Mouse (Mus musculus) G1E (cell line): ENCODE measurements around the gene Ppp2r5d. TPM values are rescaled to one million over a fixed set of nuclear protein-coding genes. Genes with fewer than 3 reads are reported as not detected.
A peak's percentile ranks its signal among the peaks of the same experiment; 100 is the strongest.

ENCODE experiments used
- ATAC-seq: 2 replicates; pipeline ENCODE4 v1.8.0; 2016; ENCODE audit warnings: mild to moderate bottlenecking; ENCODE audit not compliant: insufficient number of reproducible peaks, poor library complexity, low FRiP score, severe bottlenecking; ENCODE audit errors: extremely low read depth
- DNase-seq: peaks from one replicate; pipeline ENCODE4 v3.0.0; 2012; ENCODE audit warnings: low spot score
- H3K27me3 ChIP-seq: 2 replicates; pipeline ENCODE4 v1.6.1; 2012; ENCODE audit warnings: mild to moderate bottlenecking, low read length, inconsistent platforms; ENCODE audit not compliant: insufficient read depth
- H3K36me3 ChIP-seq: replicated peaks from 2 replicates; pipeline ENCODE3; 2012; ENCODE audit warnings: mild to moderate bottlenecking, inconsistent platforms
- H3K4me1 ChIP-seq: 2 replicates; pipeline ENCODE4 v1.6.1; 2012; ENCODE audit warnings: low read depth, low read length, inconsistent platforms, mixed read lengths; ENCODE audit not compliant: insufficient read depth
- H3K4me3 ChIP-seq: 2 replicates; pipeline ENCODE4 v1.5.1; 2012; ENCODE audit warnings: low read depth, mild to moderate bottlenecking, inconsistent platforms, low read length, moderate library complexity, mixed read lengths
- H3K9me3 ChIP-seq: replicated peaks from 2 replicates; pipeline ENCODE4 v1.6.1; 2012; ENCODE audit warnings: inconsistent platforms
- CTCF ChIP-seq: IDR thresholded peaks from 2 replicates; pipeline ENCODE4 v1.5.1; 2012; ENCODE audit warnings: low read depth, low read length, inconsistent platforms, mixed read lengths
- GATA1 ChIP-seq: IDR thresholded peaks from 2 replicates; pipeline ENCODE4 v1.6.1; 2012; ENCODE audit warnings: borderline replicate concordance, low read length, inconsistent platforms, mixed read lengths
- GATA2 ChIP-seq: IDR thresholded peaks from 2 replicates; pipeline ENCODE4 v1.6.1; 2012; ENCODE audit warnings: low read depth, low read length, inconsistent platforms, borderline replicate concordance
- POLR2AphosphoS5 ChIP-seq: IDR thresholded peaks from 2 replicates; pipeline ENCODE4 v1.6.1; 2012; ENCODE audit warnings: low read depth, low read length, inconsistent platforms; ENCODE audit not compliant: insufficient replicate concordance
- TAL1 ChIP-seq: conservative IDR thresholded peaks from 2 replicates; pipeline ENCODE4 v1.6.1; 2012; ENCODE audit warnings: low read depth, low read length, inconsistent platforms, mixed read lengths
- polyA plus RNA-seq: library from polyadenylated mRNA; stranded (reverse); fragments of >175 nt; gene quantifications from 2 replicates; pipeline ENCODE4 v1.2.3, GENCODE M21; 2012
- total RNA-seq, 2 experiments: library from RNA; stranded (forward) in 1 of 2; stranded (reverse) in 1 of 2; fragments of 200-1000 nt in 1 of 2; fragments of >200 nt in 1 of 2; fragmentation: Nextera tagmentation in 1 of 2; gene quantifications; 2 replicates each; pipeline ENCODE4 v1.2.3; 2014 to 2017

Ppp2r5d gene
- total and polyA plus RNA-seq, 3 experiments, result 33.9 to 78.5 (median 55.2) TPM

GRCm38 (mm10) chr17:46724477-46725084 is 19.7 kb upstream of the Ppp2r5d start:
- DNase-seq (no peak), ATAC-seq (no peak)
- TF ChIP-seq POLR2AphosphoS5, result no peak
- Histone ChIP-seq H3K4me3 (no peak overlapping the region), H3K27me3 (peaks cover 8% of the 10 kb centered on the region; the same call in 1 of the 2 replicates), H3K9me3 (no peaks in the 10 kb centered on the region), H3K4me1 (peaks cover 3% of the 10 kb centered on the region; the same call in 1 of the 2 replicates), H3K36me3 (peaks cover 77% of the 10 kb centered on the region)

- DNase-seq (no peak), ATAC-seq (no peak)
- TF ChIP-seq GATA1 (no peak), TAL1 (no peak), POLR2AphosphoS5 (no peak), GATA2 (no peak), CTCF (no peak)
- 0 out of 2 replicates have a peak, but pooled peaks cover 3% of the 10 kb centered on the region for H3K4me1 ChIP-seq
- H3K27me3 ChIP-seq, result no peaks in the 10 kb centered on the region
- H3K36me3 ChIP-seq, result peaks cover 94% of the 10 kb centered on the region
- H3K9me3 ChIP-seq, result no peaks in the 10 kb centered on the region
- no peak overlapping the region for H3K4me3 ChIP-seq
Observed at GRCm38 (mm10) chr17:46721077-46721476, 16.2 kb upstream of the Ppp2r5d start.

DNA sequence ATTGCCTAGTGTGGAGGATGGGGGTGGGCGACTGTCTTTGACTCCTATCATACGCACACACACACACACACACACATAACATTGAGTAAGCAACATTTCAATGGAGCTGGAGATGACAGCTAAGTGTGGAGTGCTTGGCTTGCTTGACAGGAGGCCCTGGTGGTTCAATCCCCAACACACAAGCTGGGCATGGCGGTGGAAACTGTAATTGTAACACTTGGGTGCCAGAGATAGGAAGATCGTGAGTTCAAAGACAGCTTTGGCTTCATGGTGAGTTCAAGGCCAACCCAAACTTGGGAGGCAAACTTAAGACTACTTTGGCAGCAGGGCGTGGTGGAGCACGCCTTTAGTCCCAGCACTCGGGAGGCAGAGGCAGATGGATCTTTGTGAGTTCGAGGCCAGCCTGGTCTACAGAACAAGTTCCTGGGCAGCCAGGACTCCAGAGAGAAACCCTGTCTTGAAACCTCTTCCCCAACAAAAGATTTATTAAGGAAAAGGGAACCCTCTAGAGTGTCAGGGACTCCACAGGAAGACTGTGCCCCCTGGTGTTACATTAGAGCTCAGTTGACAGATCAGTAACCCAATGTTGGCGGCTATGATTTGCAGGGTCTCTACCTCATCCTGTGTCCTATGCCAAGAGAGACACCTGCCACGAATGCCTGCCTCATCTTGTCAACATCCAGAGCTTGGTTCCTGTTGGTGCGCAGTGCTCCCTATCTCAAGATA is 10.0 kb upstream of the Ppp2r5d start:
- peak; percentile 47 for DNase-seq
- no peak for TF ChIP-seq TAL1
- TF ChIP-seq CTCF, result peak; percentile 62
- TF ChIP-seq POLR2AphosphoS5, result no peak
- TF ChIP-seq GATA2, result no peak
- no peak for TF ChIP-seq GATA1

GRCm38 (mm10) chr17:46713849-46714248 is 8.9 kb upstream of the Ppp2r5d start:
- Histone ChIP-seq H3K36me3 (peaks cover 53% of the 10 kb centered on the region), H3K4me1 (peaks cover 39% of the 10 kb centered on the region), H3K27me3 (no peaks in the 10 kb centered on the region), H3K4me3 (no peak overlapping the region), H3K9me3 (0 out of 2 replicates have a peak, but pooled peaks cover 1% of the 10 kb centered on the region)
- no peak for ATAC-seq
- no peak for TF ChIP-seq GATA1
- TF ChIP-seq GATA2, result no peak
- DNase-seq, result no peak

More for the DNA sequence above, 10.0 kb upstream of the Ppp2r5d start:
- H3K4me3 ChIP-seq, result no peak overlapping the region
- H3K9me3 ChIP-seq, result no peaks in the 10 kb centered on the region
- H3K36me3 ChIP-seq, result peaks cover 62% of the 10 kb centered on the region
- H3K4me1 ChIP-seq, result peaks cover 39% of the 10 kb centered on the region
- no peaks in the 10 kb centered on the region for H3K27me3 ChIP-seq
- no peak for ATAC-seq

- Histone ChIP-seq H3K36me3 (peaks cover 41% of the 10 kb centered on the region), H3K4me3 (peak overlapping the region; percentile 96), H3K27me3 (no peaks in the 10 kb centered on the region), H3K9me3 (0 out of 2 replicates have a peak, but pooled peaks cover 1% of the 10 kb centered on the region), H3K4me1 (peaks cover 39% of the 10 kb centered on the region)
- ATAC-seq, result no peak
- DNase-seq, result no peak
- TF ChIP-seq GATA1 (no peak), TAL1 (no peak), POLR2AphosphoS5 (no peak), CTCF (no peak), GATA2 (no peak)
Observed at GRCm38 (mm10) chr17:46712442-46712841, 7.5 kb upstream of the Ppp2r5d start.

GRCm38 (mm10) chr17:46711612-46712271 is 6.8 kb upstream of the Ppp2r5d start:
- H3K27me3 ChIP-seq, result no peaks in the 10 kb centered on the region
- ATAC-seq (no peak), DNase-seq (peak; percentile 38)
- H3K9me3 ChIP-seq, result 0 out of 2 replicates have a peak, but pooled peaks cover 1% of the 10 kb centered on the region
- H3K4me3 ChIP-seq, result peak overlapping the region; percentile 96
- TF ChIP-seq GATA2 (no peak), GATA1 (no peak), POLR2AphosphoS5 (no peak), TAL1 (no peak), CTCF (no peak)
- peaks cover 39% of the 10 kb centered on the region for H3K4me1 ChIP-seq
- peaks cover 36% of the 10 kb centered on the region for H3K36me3 ChIP-seq
